Mouse (Mus musculus): Measurements from ENCODE around the gene Zc3h12d.

- no peak for TF ChIP-seq MAFK (IDR thresholded peaks at IDR 0.05; ENCODE audit: insufficient read depth, low read depth, low read length)
- no peak for TF ChIP-seq HCFC1 (IDR thresholded peaks at IDR 0.05; ENCODE audit: borderline replicate concordance, insufficient read depth, low read length)
- TF ChIP-seq ZNF384 (IDR thresholded peaks at IDR 0.05; ENCODE audit: low read depth, low read length): no peak
- TF ChIP-seq ZC3H11A (IDR thresholded peaks at IDR 0.05; ENCODE audit: borderline replicate concordance, low read depth, low read length): no peak
- TF ChIP-seq CHD2 (IDR thresholded peaks at IDR 0.05; ENCODE audit: low read depth, low read length): no peak
These were observed 12.1 kb upstream of the Zc3h12d start for GRCm38 (mm10) chr10:7820171-7820570.

Data from ES-E14 (cell line).